Mouse (Mus musculus) kidney, embryonic 14.5 days (tissue): Measurements from ENCODE around the gene Vmn1r155. TPM values are rescaled to one million over a fixed set of nuclear protein-coding genes. Genes with fewer than 3 reads are reported as not detected.
"Not testable (repeated sequence)": the region's sequence is repeated elsewhere in the genome, so short reads cannot be mapped to it uniquely, and the experiment has no call there.

Experiments used
- ATAC-seq: fragments of 200-750 bp; cut with Nextera tagmentation; 2 replicates; pipeline ENCODE4 v1.8.0; 2017; ENCODE audit warnings: moderate number of reproducible peaks, mild to moderate bottlenecking, moderate TSS enrichment, moderate library complexity; ENCODE audit not compliant: low FRiP score, low TSS enrichment
- H3K27ac ChIP-seq: fragments of 300-500 bp; sonication (generic); 2 replicates; pipeline ENCODE4 v1.5.1; 2014; ENCODE audit warnings: low read depth, mild to moderate bottlenecking, low read length, moderate library complexity, mixed read lengths
- H3K27me3 ChIP-seq: fragments of 300-500 bp; sonication (generic); 2 replicates; pipeline ENCODE4 v1.6.1; 2014; ENCODE audit warnings: mild to moderate bottlenecking, low read length; ENCODE audit not compliant: control insufficient read depth, insufficient read depth
- H3K36me3 ChIP-seq: fragments of 300-500 bp; sonication (generic); 2 replicates; pipeline ENCODE4 v1.6.1; 2014; ENCODE audit warnings: low read length, mixed read lengths; ENCODE audit not compliant: control insufficient read depth, insufficient read depth
- H3K4me1 ChIP-seq: fragments of 300-500 bp; sonication (generic); 2 replicates; pipeline ENCODE4 v1.6.1; 2014; ENCODE audit warnings: low read length, mixed read lengths; ENCODE audit not compliant: control insufficient read depth, insufficient read depth
- H3K4me2 ChIP-seq: fragments of 300-500 bp; sonication (generic); replicated peaks from 2 replicates; pipeline ENCODE4 v1.6.1; 2014; ENCODE audit warnings: low read depth, mild to moderate bottlenecking, low read length
- H3K4me3 ChIP-seq: fragments of 300-500 bp; sonication (generic); 2 replicates; pipeline ENCODE4 v1.5.1; 2014; ENCODE audit warnings: mild to moderate bottlenecking, low read length
- H3K9ac ChIP-seq: fragments of 300-500 bp; sonication (generic); 2 replicates; pipeline ENCODE4 v1.6.1; 2014; ENCODE audit warnings: low read depth, mild to moderate bottlenecking, low read length, moderate library complexity
- H3K9me3 ChIP-seq: fragments of 300-500 bp; sonication (generic); 2 replicates; pipeline ENCODE4 v1.6.1; 2016; ENCODE audit warnings: low read length; ENCODE audit not compliant: control insufficient read depth
- WGBS: fragments of 180-500 bp; shearing (Covaris S2); extraction: QIAGEN DNeasy Blood & Tissue Kit; methylation state at CpG from one replicate; pipeline ENCODE4 v1.1.7; 2014; 5-methylcytosine and 5-hydroxymethylcytosine counted together
- polyA plus RNA-seq: library from polyadenylated mRNA; unstranded; fragments of >200 nt; fragmentation: Nextera tagmentation; extraction: Ambion mirVana; gene quantifications from 2 replicates; pipeline ENCODE4 v1.2.1, GENCODE M21; 2014

Gene Vmn1r155
- not detected in 2 replicates for polyA plus RNA-seq

DNA sequence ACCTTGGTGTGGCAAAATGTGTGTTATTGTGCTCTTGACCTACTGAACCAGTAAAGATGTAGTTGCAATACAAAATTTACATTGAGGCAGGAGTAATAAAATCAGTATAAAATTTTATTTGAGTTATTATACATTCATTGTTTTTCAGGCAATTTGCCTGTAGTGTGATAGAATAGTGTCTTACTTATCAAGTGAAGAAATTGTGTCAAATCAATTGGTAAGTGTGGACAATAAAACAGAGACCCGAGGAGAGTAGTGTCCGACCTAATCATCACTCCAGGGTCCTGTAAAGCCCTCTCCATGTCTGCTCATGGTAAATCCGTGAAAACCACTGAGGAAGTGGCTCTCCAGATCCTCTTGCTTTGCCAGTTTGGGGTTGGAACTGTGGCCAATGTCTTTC is at the start of gene Vmn1r155:
Gene Vmn1r155 (plus strand): TSS at position 301 of the 400 bp plus-strand sequence.
- H3K9me3 ChIP-seq, H3K4me1 ChIP-seq, H3K36me3 ChIP-seq, H3K27ac ChIP-seq, H3K4me2 ChIP-seq, ATAC-seq, H3K9ac ChIP-seq, H3K4me3 ChIP-seq, H3K27me3 ChIP-seq: not testable (repeated sequence)
- no CpG with 5 or more reads among the region's 3 CpGs for WGBS

DNA sequence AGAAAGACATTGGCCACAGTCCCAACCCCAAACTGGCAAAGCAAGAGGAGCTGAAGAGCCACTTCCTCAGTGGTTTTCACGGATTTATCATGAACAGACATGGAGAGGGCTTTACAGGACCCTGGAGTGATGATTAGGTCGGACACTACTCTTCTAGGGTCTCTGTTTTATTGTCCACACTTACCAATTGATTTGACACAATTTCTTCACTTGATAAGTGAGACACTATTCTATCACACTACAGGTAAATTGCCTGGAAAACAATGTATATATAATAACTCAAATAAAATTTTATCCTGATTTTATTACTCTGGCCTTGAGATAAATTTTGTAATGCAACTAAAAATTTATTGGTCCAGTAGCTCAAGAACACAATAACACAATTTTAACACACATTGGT is 34.4 kb downstream of the Vmn1r155 start, which contains the start of gene Gm8693:
Gene Gm8693 (minus strand): TSS at position 101 of the 400 bp plus-strand sequence.
- H3K27ac ChIP-seq = not testable (repeated sequence)
- no CpG with 5 or more reads among the region's 2 CpGs for WGBS

More for the DNA sequence above, 34.4 kb downstream of the Vmn1r155 start, which contains the start of gene Gm8693:
- not testable (repeated sequence) for H3K4me3 ChIP-seq, H3K9me3 ChIP-seq, ATAC-seq, H3K4me2 ChIP-seq, H3K36me3 ChIP-seq, H3K27me3 ChIP-seq, H3K4me1 ChIP-seq, H3K9ac ChIP-seq

Other genes starting within 250 kb of the Vmn1r155 start
- gene Vmn1r148, start 244.4 kb upstream of the Vmn1r155 start, polyA plus RNA-seq = not detected in 2 replicates
- gene Vmn1r149, start 219.8 kb upstream of the Vmn1r155 start, polyA plus RNA-seq = not detected in 2 replicates
- not detected in 2 replicates for gene Gm10665, start 193.9 kb upstream of the Vmn1r155 start, polyA plus RNA-seq
- not detected in 2 replicates for gene Vmn1r151, start 158.3 kb upstream of the Vmn1r155 start, polyA plus RNA-seq
- not detected in 2 replicates for gene Vmn1r152, start 135.1 kb upstream of the Vmn1r155 start, polyA plus RNA-seq
- not detected in 2 replicates for gene Gm8677, start 123.1 kb upstream of the Vmn1r155 start, polyA plus RNA-seq
- not detected in 2 replicates for gene Gm4201, start 92.7 kb upstream of the Vmn1r155 start, polyA plus RNA-seq
- gene Gm4565, start 69.9 kb upstream of the Vmn1r155 start, polyA plus RNA-seq = not detected in 2 replicates
- gene Gm8693, start 34.3 kb downstream of the Vmn1r155 start, polyA plus RNA-seq = not detected in 2 replicates
- not detected in 2 replicates for gene Gm4567, start 61.7 kb downstream of the Vmn1r155 start, polyA plus RNA-seq
- gene Vmn1r157, start 103.7 kb downstream of the Vmn1r155 start, polyA plus RNA-seq = not detected in 2 replicates
- gene Vmn1r158, start 132.8 kb downstream of the Vmn1r155 start, polyA plus RNA-seq = not detected in 2 replicates
- not detected in 2 replicates for gene Vmn1r159, start 185.6 kb downstream of the Vmn1r155 start, polyA plus RNA-seq
- not detected in 2 replicates for gene Vmn1r160, start 213.2 kb downstream of the Vmn1r155 start, polyA plus RNA-seq